Mouse (Mus musculus) hindbrain, embryonic 12.5 days (tissue): ENCODE data around the gene Mcam. TPM values are rescaled to one million over a fixed set of nuclear protein-coding genes. Genes with fewer than 3 reads are reported as not detected.
A peak's percentile ranks its signal among the peaks of the same experiment; 100 is the strongest.

Experiments used
- ATAC-seq: fragments of 200-750 bp; cut with Nextera tagmentation; 2 replicates; pipeline ENCODE4 v1.8.0; 2017; ENCODE audit warnings: moderate TSS enrichment; ENCODE audit not compliant: low FRiP score
- H3K27ac ChIP-seq: fragments of 300-500 bp; sonication (generic); 2 replicates; pipeline ENCODE4 v1.5.1; 2016; ENCODE audit warnings: mild to moderate bottlenecking
- H3K27me3 ChIP-seq: fragments of 300-500 bp; sonication (generic); 2 replicates; pipeline ENCODE4 v1.6.1; 2016; ENCODE audit warnings: mild to moderate bottlenecking
- H3K36me3 ChIP-seq: fragments of 300-500 bp; sonication (generic); 2 replicates; pipeline ENCODE4 v1.6.1; 2016; ENCODE audit warnings: mild to moderate bottlenecking
- H3K4me1 ChIP-seq: fragments of 300-500 bp; sonication (generic); 2 replicates; pipeline ENCODE4 v1.6.1; 2016
- H3K4me2 ChIP-seq: fragments of 300-500 bp; sonication (generic); replicated peaks from 2 replicates; pipeline ENCODE4 v1.6.1; 2016; ENCODE audit warnings: mild to moderate bottlenecking
- H3K4me3 ChIP-seq: fragments of 300-500 bp; sonication (generic); 2 replicates; pipeline ENCODE4 v1.5.1; 2016; ENCODE audit warnings: mild to moderate bottlenecking
- H3K9ac ChIP-seq: fragments of 300-500 bp; sonication (generic); 2 replicates; pipeline ENCODE4 v1.6.1; 2016; ENCODE audit warnings: mild to moderate bottlenecking, moderate library complexity
- H3K9me3 ChIP-seq: fragments of 300-500 bp; sonication (generic); replicated peaks from 2 replicates; pipeline ENCODE4 v1.6.1; 2016; ENCODE audit warnings: mild to moderate bottlenecking
- WGBS: fragments of 180-500 bp; shearing (Covaris S2); methylation state at CpG from one replicate; pipeline ENCODE4 v1.1.7; 2016; 5-methylcytosine and 5-hydroxymethylcytosine counted together
- polyA plus RNA-seq: library from polyadenylated mRNA; unstranded; fragments of >200 nt; fragmentation: Nextera tagmentation; extraction: Ambion mirVana; gene quantifications from 2 replicates; pipeline ENCODE4 v1.2.1, GENCODE M21; 2016

Mcam gene
- polyA plus RNA-seq, 1 experiment from 2014 or later, result 14.5 TPM

DNA sequence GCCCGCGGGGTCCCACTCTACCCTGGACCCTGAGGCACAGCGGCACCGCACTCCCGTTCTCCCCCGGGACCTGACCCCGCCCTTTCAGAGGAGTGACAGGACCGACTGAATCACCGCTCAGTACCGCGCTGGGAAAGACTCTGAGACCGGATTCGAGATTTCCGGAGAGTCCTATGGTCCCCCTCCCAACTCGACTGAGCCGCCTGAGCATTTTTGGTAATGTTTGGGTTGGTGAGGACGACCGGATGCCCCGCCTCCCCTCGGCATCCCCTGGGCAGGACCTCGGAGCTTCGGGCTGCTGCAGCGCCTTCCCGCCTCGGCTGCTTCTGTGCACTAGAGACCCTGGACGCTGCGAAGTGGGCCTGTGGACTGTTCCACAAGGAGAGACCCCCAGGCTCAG lies 4.2 kb upstream of the Mcam start:
- no peaks in the 10 kb centered on the region for H3K9me3 ChIP-seq
- peaks cover 50% of the 10 kb centered on the region for H3K27me3 ChIP-seq
- peak overlapping the region; percentile 46 for H3K9ac ChIP-seq
- peak overlapping the region; percentile 29 for H3K4me3 ChIP-seq
- peak overlapping the region; percentile 30; the same call in 1 of the 2 replicates for H3K27ac ChIP-seq
- peaks cover 30% of the 10 kb centered on the region for H3K4me1 ChIP-seq
- peak overlapping the region; percentile 65 for H3K4me2 ChIP-seq
- WGBS, result under 1% methylated on average over 27 of the region's 27 CpGs
- no peaks in the 10 kb centered on the region for H3K36me3 ChIP-seq
- ATAC-seq, result no peak

DNA sequence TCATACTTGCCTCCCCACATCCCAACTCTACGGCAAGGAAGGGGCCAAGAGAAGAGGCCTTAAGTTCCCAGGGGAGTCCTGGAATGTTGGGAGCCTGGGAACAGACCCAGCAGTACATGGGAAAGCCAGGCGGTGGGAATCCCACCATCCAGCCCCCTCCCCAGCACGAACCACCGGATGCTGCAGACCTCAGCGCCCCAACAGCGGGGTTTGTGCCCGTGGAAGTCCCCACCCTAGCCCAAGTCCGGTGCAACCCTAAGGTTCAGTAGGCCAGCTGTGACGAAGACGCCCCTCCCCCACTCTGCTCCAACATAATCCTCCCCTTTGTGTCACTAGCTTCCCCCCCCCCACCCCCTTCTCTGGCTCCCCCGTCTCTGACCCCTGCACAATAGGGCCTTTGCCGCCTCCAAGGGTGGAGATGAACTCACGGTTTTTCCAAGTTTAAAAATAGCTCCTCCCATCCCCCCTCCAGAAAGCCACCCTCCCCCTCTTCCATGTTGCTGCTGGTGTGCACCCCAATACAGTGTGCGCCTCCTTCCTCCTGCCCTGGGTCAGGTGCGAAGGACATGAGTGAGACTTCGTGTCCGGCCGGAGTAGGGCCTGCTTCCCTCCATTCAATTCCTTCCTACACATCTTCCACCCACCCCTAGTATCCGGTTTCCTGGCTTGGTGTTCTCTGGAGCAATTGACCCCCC lies 3.5 kb upstream of the Mcam start:
- ATAC-seq, result peak; percentile 38; the same call in 1 of the 2 replicates
- H3K9ac ChIP-seq, result peak overlapping the region; percentile 46
- no peaks in the 10 kb centered on the region for H3K36me3 ChIP-seq
- 12% methylated on average over 19 of the region's 19 CpGs for WGBS
- peak overlapping the region; percentile 1; the same call in 1 of the 2 replicates for H3K27ac ChIP-seq
- H3K4me3 ChIP-seq, result peak overlapping the region; percentile 29
- peaks cover 37% of the 10 kb centered on the region for H3K4me1 ChIP-seq
- H3K4me2 ChIP-seq, result peak overlapping the region; percentile 65
- peaks cover 57% of the 10 kb centered on the region for H3K27me3 ChIP-seq
- no peaks in the 10 kb centered on the region for H3K9me3 ChIP-seq

DNA sequence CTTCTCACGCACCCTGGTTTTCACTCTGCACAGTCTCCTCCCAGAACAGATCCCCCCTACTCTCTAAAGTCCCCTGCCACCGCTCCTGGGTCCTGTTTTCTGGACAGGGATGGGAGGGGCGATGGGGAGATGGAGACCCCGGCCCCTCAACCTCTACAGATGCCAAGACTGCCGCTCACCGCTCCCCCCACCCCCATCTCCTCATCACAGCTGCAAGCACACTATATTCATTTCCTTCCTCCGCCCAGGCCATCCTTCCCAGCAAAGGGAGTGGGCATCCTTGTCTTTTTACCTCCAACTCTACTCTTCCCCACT lies 3.0 kb upstream of the Mcam start:
- H3K27ac ChIP-seq, result 0 out of 2 replicates have a peak overlapping the region, but pooled peaks have one; percentile 1

DNA sequence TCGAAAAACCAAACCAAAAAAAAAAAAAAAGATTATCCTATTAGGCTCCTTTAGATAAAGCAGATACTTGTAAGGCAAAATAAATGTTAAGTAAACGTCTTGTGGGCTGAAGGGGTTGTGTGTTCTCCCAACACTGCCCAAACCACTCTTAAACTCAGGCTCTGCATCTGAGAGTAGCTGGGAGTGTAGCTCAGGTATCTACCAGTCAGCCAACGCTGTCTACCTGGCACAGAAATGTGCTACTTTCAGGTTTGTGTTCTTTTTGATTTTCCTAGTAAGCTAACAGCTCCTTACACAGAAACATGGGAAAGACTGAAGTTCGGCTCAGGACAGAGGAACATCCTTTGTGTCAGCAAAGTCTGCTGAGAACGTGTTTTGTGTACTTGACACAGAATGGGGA lies 2.1 kb upstream of the Mcam start:
- Histone ChIP-seq H3K4me1 (peaks cover 42% of the 10 kb centered on the region), H3K27me3 (peaks cover 70% of the 10 kb centered on the region), H3K36me3 (no peaks in the 10 kb centered on the region), H3K9ac (no peak overlapping the region), H3K4me3 (no peak overlapping the region), H3K9me3 (no peaks in the 10 kb centered on the region), H3K27ac (no peak overlapping the region), H3K4me2 (no peak overlapping the region)
- ATAC-seq, result no peak
- 65% methylated on average over 5 of the region's 5 CpGs for WGBS

More for the DNA sequence above, 3.0 kb upstream of the Mcam start:
- no peak for ATAC-seq
- H3K27me3 ChIP-seq, result peaks cover 62% of the 10 kb centered on the region
- no peak overlapping the region for H3K4me2 ChIP-seq
- no peaks in the 10 kb centered on the region for H3K9me3 ChIP-seq
- peaks cover 42% of the 10 kb centered on the region for H3K4me1 ChIP-seq
- no peaks in the 10 kb centered on the region for H3K36me3 ChIP-seq
- 38% methylated on average over 7 of the region's 7 CpGs for WGBS
- no peak overlapping the region for H3K9ac ChIP-seq
- H3K4me3 ChIP-seq, result no peak overlapping the region

DNA sequence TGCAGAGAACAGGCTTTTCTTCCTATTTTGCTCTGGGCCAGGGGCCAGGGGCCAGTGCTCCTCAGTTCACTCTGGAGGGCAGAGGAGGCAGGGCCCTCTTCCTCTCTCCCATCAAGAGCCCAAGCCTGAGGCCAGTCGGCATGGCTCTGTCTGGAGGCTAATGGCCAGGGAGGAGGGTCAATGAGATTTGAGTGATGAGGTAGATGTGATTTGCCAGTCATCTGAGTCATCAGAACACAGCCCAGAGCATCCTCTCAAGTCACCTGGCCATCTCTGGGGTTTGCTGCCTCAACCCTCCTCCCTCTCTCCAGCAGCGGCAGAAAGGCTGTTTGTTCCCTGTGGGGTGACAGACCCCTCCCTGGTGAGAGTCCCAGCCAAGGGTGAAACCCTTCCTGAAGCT lies 982 bp upstream of the Mcam start:
- H3K4me2 ChIP-seq, result peak overlapping the region; percentile 76; the same call in 1 of the 2 replicates
- peaks cover 70% of the 10 kb centered on the region for H3K27me3 ChIP-seq
- 0 out of 2 replicates have a peak overlapping the region, but pooled peaks have one; percentile 13 for H3K9ac ChIP-seq
- H3K4me3 ChIP-seq, result no peak overlapping the region
- 6% methylated on average over 2 of the region's 2 CpGs for WGBS
- no peak for ATAC-seq
- no peaks in the 10 kb centered on the region for H3K9me3 ChIP-seq
- peaks cover 42% of the 10 kb centered on the region for H3K4me1 ChIP-seq
- H3K27ac ChIP-seq, result no peak overlapping the region
- no peaks in the 10 kb centered on the region for H3K36me3 ChIP-seq

DNA sequence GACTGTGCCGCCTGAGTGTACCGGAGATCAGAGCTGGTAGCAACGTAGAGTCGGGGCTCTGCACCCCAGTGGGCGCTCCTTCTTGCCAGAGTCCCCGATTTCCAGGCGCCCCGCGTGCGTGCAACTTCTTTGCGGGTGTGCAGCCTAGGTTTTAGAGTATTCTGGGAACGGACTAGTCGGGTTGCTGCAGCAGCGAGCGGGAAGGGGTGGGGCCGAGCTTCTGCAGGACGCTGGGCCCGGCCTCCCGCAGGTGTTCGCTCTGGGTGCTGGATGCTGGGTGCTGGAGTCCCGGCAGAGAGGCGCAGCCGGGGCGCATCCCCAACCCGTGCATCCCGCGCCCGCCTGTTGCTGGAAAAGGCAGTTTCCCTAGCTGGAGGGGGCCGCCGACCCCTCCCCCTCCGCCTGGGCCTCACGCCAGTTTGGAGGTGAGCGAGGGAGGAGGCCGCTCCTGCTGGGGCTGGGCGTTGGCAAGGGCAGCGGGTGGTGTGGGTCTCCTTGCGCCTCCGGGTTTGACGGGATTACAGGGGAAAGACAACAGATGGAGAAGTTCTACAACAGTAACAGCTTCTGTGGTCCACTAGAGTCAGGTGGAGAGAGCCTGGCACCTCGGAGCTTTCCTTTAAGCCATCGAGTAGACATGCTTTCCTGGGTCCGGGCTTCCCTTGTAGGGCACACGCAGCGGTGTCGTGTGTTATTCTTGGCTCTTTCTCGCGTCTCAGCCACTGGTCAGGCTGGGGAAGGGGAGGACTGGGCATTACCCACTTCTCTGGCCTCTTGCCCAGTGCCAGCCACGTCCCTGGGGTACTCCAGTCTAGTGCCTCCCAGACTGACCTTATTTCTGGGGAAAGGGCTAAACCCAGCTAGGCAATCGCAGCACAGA lies 822 bp downstream of the Mcam start:
- Histone ChIP-seq H3K9ac (peak overlapping the region; percentile 62), H3K9me3 (no peaks in the 10 kb centered on the region), H3K4me1 (peaks cover 36% of the 10 kb centered on the region), H3K4me2 (peak overlapping the region; percentile 76), H3K4me3 (peak overlapping the region; percentile 42), H3K27me3 (peaks cover 55% of the 10 kb centered on the region), H3K36me3 (no peaks in the 10 kb centered on the region), H3K27ac (no peak overlapping the region)
- no peak for ATAC-seq
- WGBS, result 2% methylated on average over 48 of the region's 49 CpGs

DNA sequence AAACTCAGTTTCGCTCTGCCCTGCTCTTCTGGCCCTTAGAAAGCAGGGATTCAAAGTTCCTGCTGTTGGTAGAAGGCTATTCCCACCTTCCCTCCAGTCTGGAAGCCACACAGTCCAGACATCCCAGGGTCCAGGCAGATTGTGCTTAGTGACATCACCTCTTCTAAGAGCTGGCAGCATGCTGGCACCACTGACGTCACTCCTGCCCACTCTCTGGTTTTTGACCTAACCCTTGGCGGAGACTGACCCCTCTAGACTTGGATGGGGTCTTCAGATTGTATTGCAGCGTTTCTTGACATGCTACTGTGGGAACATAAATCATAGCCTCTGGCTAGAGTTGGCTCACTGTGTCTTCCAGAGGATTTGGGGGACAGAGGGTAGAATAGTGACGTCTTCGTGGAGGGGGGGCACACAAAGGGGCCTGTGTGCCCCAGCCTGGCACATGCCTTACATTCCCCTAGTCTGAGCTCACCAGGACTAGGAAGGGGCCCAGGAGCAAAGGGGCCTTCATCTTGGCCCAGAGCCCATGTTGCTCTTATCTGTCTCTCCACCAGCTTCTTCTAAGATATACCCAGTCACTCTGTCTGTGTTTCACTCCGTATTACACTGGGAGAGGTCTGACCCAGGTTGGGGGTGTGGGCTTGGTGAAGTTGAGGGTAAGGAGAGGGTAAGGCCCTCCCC lies 1.6 kb downstream of the Mcam start:
- Histone ChIP-seq H3K27me3 (peaks cover 54% of the 10 kb centered on the region), H3K27ac (no peak overlapping the region), H3K9me3 (no peaks in the 10 kb centered on the region), H3K4me3 (peak overlapping the region; percentile 42), H3K4me1 (peaks cover 28% of the 10 kb centered on the region), H3K4me2 (peak overlapping the region; percentile 76), H3K9ac (peak overlapping the region; percentile 62), H3K36me3 (peaks cover 3% of the 10 kb centered on the region; the same call in 1 of the 2 replicates)
- 62% methylated on average over 7 of the region's 7 CpGs for WGBS
- ATAC-seq, result no peak

DNA sequence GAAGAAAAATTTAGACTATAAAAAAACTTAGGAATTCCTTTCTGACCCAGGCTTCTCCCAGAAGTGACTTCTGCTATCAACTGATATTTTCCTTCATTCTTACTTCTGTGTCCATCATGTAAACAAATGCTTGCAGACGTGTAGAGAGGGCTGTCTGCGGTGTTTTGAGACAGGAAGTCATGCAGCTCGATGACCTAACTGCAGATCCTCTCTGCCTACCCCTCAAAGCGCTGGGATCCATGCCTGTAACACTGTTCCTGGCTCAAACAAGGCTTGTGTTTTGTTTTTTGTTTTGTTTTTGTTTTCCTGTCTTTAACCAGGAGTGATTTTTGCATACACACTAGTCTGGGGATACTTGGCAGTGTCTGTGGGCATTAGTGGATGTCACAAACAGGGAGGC lies 3.6 kb downstream of the Mcam start:
- WGBS, result 65% methylated on average over 4 of the region's 4 CpGs
- no peak overlapping the region for H3K27ac ChIP-seq
- H3K36me3 ChIP-seq, result peaks cover 3% of the 10 kb centered on the region
- peaks cover 24% of the 10 kb centered on the region for H3K4me1 ChIP-seq
- H3K9me3 ChIP-seq, result no peaks in the 10 kb centered on the region
- H3K9ac ChIP-seq, result no peak overlapping the region
- no peak overlapping the region for H3K4me2 ChIP-seq
- no peak overlapping the region for H3K4me3 ChIP-seq
- no peak for ATAC-seq
- peaks cover 39% of the 10 kb centered on the region for H3K27me3 ChIP-seq

DNA sequence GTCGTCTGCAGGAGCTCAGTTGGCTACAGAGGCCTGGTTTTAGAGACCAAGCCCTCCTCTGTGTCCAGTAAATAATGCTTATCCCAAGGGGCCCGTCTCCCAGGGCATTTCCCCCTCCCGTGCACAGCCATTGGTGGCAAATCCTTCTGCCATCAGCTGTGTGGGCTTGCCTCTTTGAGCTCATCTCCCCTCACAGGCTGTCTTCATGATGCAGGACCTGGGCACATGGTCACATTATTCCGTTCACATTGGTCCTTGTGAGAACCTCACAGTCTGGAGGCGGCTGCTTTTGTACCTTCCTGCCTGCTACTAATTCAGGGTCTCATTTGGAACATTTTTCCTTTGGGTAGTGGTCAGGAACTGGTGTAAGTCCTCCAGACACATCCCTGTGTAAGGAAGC lies 7.7 kb downstream of the Mcam start:
- Histone ChIP-seq H3K27ac (no peak overlapping the region), H3K4me3 (no peak overlapping the region), H3K9ac (no peak overlapping the region), H3K36me3 (peaks cover 27% of the 10 kb centered on the region), H3K27me3 (peaks cover under 1% of the 10 kb centered on the region; the same call in 1 of the 2 replicates), H3K4me1 (no peaks in the 10 kb centered on the region), H3K4me2 (no peak overlapping the region), H3K9me3 (no peaks in the 10 kb centered on the region)
- 71% methylated on average over 5 of the region's 5 CpGs for WGBS
- no peak for ATAC-seq

DNA sequence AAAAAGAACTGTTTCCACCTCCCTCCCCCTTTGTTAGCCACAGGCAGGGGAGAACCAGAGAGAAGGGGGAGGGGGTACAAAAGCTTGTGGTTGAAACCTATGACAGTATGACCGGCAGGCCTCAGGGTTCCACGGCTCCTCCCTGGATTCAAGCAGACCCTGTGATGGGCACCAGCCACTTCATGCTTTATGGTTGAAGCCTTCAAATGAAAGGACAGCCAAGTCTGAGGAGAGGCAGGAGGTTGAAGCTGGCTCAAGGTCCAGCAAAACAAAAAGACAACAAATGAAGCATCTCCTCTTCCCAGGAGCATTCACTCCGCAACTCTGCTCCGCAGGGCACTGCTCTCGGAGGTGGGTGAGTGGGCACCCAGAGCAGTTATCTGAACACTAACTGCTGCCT lies 9.2 kb downstream of the Mcam start:
- no peaks in the 10 kb centered on the region for H3K27me3 ChIP-seq
- H3K4me2 ChIP-seq, result no peak overlapping the region
- no peak overlapping the region for H3K4me3 ChIP-seq
- H3K27ac ChIP-seq, result no peak overlapping the region
- no peaks in the 10 kb centered on the region for H3K4me1 ChIP-seq
- 70% methylated on average over 5 of the region's 5 CpGs for WGBS
- no peaks in the 10 kb centered on the region for H3K9me3 ChIP-seq
- peaks cover 27% of the 10 kb centered on the region for H3K36me3 ChIP-seq
- no peak for ATAC-seq
- H3K9ac ChIP-seq, result no peak overlapping the region

DNA sequence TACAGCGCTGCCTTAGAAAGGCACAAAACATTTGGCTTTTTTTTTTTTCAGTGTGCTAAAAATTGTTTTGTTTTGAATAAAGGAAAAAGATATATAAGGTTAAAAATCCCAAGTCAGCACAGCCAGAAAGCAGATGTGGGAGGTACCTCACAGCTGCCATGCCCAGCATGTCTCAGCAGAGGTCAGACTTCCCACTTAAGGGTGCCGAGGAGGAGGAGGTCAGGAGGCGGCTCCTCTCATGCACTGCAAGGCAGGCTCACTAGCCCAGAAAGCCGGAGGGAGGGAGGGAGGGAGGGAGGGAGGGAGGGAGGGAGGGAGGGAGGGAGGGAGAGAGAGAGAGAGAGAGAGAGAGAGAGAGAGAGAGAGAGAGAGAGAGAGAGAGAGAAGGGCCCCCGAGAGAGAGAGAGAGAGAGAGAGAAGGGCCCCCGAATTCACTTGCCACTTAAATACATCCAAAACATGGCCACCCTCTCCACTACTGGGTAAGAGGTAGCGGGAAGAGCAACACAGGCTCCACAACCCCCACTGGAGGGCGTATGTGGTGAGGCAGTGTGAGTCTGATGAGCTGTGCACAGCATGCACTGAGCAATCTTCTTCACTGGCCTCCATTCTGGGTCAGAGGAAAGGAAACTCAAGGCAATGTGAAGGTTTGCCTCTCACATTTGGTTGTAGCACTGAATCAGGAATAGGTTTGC lies 9.9 kb downstream of the Mcam start:
- Histone ChIP-seq H3K27me3 (no peaks in the 10 kb centered on the region), H3K27ac (no peak overlapping the region), H3K4me2 (no peak overlapping the region), H3K9ac (no peak overlapping the region), H3K4me1 (no peaks in the 10 kb centered on the region), H3K9me3 (no peaks in the 10 kb centered on the region), H3K4me3 (no peak overlapping the region), H3K36me3 (peaks cover 33% of the 10 kb centered on the region)
- no peak for ATAC-seq
- 27% methylated on average over 7 of the region's 8 CpGs for WGBS

DNA sequence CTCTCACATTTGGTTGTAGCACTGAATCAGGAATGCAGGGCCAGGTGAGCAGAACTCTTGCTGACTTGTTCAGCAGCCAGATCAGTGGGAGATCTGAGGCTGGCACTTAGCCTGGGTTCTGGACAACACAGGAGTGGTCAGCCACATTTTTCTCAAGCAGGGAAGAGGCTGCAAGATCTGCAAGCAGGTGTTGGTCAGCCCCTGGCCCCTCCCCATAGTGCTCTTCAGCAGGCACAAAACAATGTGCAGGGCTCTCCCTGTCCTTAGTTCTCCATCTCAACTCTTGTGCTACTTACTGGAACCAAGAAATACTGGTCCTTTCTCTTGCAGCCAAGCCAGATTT lies 10.4 kb downstream of the Mcam start:
- ATAC-seq, result no peak
- Histone ChIP-seq H3K36me3 (peaks cover 38% of the 10 kb centered on the region), H3K9ac (no peak overlapping the region), H3K9me3 (no peaks in the 10 kb centered on the region), H3K27ac (no peak overlapping the region), H3K4me2 (no peak overlapping the region), H3K27me3 (no peaks in the 10 kb centered on the region), H3K4me3 (no peak overlapping the region), H3K4me1 (no peaks in the 10 kb centered on the region)
